Mouse (Mus musculus): ENCODE measurements around the gene Cdk9.

The Cdk9 gene

GRCm38 (mm10) chr2:32734480-32734879 lies 21.6 kb upstream of the Cdk9 start:
- DNase-seq (ENCODE audit: low read depth, low spot score): no peak

GRCm38 (mm10) chr2:32732695-32733094 lies 19.8 kb upstream of the Cdk9 start:
- DNase-seq (ENCODE audit: low read depth, low spot score): no peak

- no peak for DNase-seq (ENCODE audit: low read depth, low spot score)
Measured at GRCm38 (mm10) chr2:32731911-32732310, 19.0 kb upstream of the Cdk9 start.

- no peak for DNase-seq (ENCODE audit: low read depth, low spot score)
Measured at GRCm38 (mm10) chr2:32730854-32731253, 18.0 kb upstream of the Cdk9 start.

- no peak for DNase-seq (ENCODE audit: low read depth, low spot score)
Measured at GRCm38 (mm10) chr2:32729547-32729946, 16.7 kb upstream of the Cdk9 start.

GRCm38 (mm10) chr2:32728463-32728862 lies 15.6 kb upstream of the Cdk9 start:
- no peak for DNase-seq (ENCODE audit: low read depth, low spot score)

- peak; percentile 98 for DNase-seq (ENCODE audit: low read depth, low spot score)
Measured at GRCm38 (mm10) chr2:32727435-32727834, 14.6 kb upstream of the Cdk9 start.

- no peak for DNase-seq (ENCODE audit: low read depth, low spot score)
Measured at GRCm38 (mm10) chr2:32724832-32725790, 12.2 kb upstream of the Cdk9 start.

GRCm38 (mm10) chr2:32724149-32724548 lies 11.3 kb upstream of the Cdk9 start:
- DNase-seq (ENCODE audit: low read depth, low spot score): no peak

- no peak for DNase-seq (ENCODE audit: low read depth, low spot score)
Measured at GRCm38 (mm10) chr2:32722581-32722980, 9.7 kb upstream of the Cdk9 start.

GRCm38 (mm10) chr2:32722046-32722445 lies 9.2 kb upstream of the Cdk9 start:
- DNase-seq (ENCODE audit: low read depth, low spot score): no peak

- DNase-seq (ENCODE audit: low read depth, low spot score): no peak
Measured at GRCm38 (mm10) chr2:32720681-32721229, 7.9 kb upstream of the Cdk9 start, which contains the start of gene Sh2d3c. Gene Sh2d3c, plus strand, starts transcription at chr2:32721055.

- DNase-seq (ENCODE audit: low read depth, low spot score): no peak
Measured at GRCm38 (mm10) chr2:32720053-32720452, 7.2 kb upstream of the Cdk9 start.

- DNase-seq (ENCODE audit: low read depth, low spot score): no peak
Measured at GRCm38 (mm10) chr2:32718761-32719160, 5.9 kb upstream of the Cdk9 start.

GRCm38 (mm10) chr2:32714987-32715425 lies 2.1 kb upstream of the Cdk9 start:
- DNase-seq (ENCODE audit: low read depth, low spot score): no peak

- no peak for DNase-seq (ENCODE audit: low read depth, low spot score)
Measured at GRCm38 (mm10) chr2:32714117-32714986, 1.5 kb upstream of the Cdk9 start.

- peak; percentile 65 for DNase-seq (ENCODE audit: low read depth, low spot score)
Measured at GRCm38 (mm10) chr2:32712586-32712933, 316 bp downstream of the Cdk9 start.

GRCm38 (mm10) chr2:32712108-32712551 lies 746 bp downstream of the Cdk9 start:
- DNase-seq (ENCODE audit: low read depth, low spot score): no peak

GRCm38 (mm10) chr2:32711301-32712056 lies 1.4 kb downstream of the Cdk9 start:
- no peak for DNase-seq (ENCODE audit: low read depth, low spot score)

GRCm38 (mm10) chr2:32710425-32710824 lies 2.5 kb downstream of the Cdk9 start:
- no peak for DNase-seq (ENCODE audit: low read depth, low spot score)

GRCm38 (mm10) chr2:32709521-32710137 lies 3.2 kb downstream of the Cdk9 start:
- DNase-seq (ENCODE audit: low read depth, low spot score): no peak

Data from WW6 (cell line).